Mouse (Mus musculus) layer of hippocampus, postnatal 25 days (tissue): ENCODE measurements around the gene Cyp39a1. TPM values are rescaled to one million over a fixed set of nuclear protein-coding genes. Genes with fewer than 3 reads are reported as not detected.

ENCODE experiments used
- DNase-seq, 2 experiments: peaks; one replicate each; pipeline ENCODE4 v3.0.0; 2022; ENCODE audit warnings: mixed read lengths in 2 of 2, low spot score in 1 of 2; ENCODE audit errors: extremely low spot score in 1 of 2
- total RNA-seq, 2 experiments: library from RNA; stranded (reverse); gene quantifications; 2 replicates each; pipeline ENCODE4 v1.2.3; 2021

Cyp39a1 gene
- total RNA-seq, 2 experiments from 2014 or later = 1.1 TPM

DNA sequence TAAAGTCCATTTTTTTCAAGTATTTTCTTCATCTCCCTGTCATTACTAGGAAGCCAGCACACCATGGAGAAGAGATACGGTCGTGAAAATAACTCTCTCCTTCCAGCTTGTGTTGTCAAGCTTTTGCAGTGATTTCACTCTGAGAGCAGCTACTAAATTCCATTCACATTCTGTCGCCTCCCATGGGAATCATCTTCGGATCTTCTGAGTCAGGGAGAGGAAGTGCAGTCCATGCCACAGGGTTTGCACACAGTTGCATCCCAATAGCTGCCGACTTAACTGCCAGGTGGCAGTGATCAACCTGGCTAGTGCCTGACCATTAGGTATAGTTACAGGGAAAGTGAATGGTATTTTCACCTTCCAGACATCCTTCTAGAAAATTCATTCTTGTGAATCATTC lies 87.5 kb downstream of the Cyp39a1 start:
- no peak for DNase-seq

DNA sequence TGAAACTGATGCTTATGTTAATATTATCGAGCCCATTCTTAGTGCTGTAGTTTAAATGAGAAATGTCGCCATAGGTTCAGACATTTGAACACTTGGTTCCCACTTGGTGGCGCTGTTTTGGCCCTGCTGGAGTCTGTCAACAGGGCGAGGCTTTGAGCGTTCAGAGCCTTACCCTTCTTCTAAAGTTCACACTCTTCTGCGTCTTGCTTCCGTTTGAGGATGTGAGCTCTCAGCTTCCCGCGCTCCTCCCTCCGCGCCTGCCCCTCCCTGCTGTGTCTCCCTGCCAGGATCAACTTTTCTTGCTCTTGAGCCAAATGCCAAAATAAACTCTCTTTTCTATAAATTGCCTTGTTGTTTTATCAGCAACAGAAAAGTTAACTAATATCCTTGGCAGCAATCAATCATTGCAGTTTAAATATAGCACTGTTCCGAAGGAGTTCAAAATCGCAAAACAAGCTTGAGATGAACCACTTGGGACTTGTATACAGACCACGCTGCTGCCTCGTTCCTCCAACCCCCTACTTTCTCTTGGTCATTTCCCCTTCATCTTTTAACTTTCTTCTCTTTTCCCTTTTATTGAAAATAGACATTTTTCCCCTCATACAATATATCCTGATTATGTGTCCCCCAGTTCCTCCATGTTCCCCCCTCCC lies 91.5 kb downstream of the Cyp39a1 start:
- DNase-seq = no peak

DNA sequence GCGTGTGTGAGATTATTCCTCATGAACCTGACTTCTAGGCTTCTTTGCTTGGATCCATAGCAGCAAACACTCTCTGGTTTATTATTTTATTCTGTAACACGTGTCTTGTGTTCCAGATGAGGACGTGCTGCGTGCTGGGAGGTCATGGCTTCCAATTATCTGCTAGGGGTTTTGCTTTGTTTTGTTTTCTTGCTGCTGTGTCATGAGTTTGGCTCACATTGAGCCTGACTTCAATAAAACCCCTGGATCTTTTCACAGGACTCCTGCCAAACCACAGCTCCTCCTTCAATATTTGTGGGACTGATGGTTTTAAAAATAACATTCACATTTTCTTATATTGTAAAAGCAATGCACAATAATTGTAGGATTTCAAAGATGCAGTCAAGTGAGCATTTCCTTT lies 117.3 kb downstream of the Cyp39a1 start:
- no peak for DNase-seq

DNA sequence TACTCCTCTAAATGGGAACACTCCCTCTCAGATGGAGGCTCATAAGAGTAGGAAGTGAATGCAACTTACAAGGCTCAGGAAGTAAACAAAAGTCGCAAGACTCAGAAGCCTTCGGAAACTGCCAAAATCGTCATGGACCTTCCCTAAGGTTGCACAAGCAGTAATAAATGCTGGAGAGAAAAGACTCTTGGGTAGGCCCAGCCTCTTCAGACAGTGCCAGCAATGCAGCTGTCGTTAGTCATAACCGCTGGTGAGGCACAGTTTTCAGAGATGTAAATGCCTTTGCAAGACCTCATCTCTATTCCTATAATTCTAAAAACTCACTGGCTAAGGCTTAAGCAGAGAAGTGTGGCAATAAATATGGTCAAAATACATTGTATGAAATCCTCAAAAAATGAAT lies 121.0 kb downstream of the Cyp39a1 start:
- DNase-seq = no peak

DNA sequence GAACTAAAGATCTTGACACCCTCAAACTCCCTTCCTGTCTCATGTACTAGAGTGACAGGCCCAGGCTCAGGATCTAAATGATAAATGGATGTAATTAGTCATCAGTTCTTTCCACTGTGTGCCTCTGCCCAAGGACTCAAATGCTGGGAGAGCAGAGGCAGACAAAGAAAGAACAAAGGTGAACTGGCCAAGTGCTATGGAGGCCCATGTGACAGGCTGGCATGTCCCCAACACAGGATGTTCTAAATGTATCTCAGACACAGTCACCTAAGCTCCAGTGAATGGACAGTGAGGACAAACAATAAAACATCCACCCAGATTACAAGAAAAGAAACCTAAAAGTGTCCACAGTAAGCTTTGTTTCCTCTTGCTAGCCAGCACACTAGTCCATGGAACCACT lies 122.2 kb downstream of the Cyp39a1 start:
- DNase-seq = no peak

DNA sequence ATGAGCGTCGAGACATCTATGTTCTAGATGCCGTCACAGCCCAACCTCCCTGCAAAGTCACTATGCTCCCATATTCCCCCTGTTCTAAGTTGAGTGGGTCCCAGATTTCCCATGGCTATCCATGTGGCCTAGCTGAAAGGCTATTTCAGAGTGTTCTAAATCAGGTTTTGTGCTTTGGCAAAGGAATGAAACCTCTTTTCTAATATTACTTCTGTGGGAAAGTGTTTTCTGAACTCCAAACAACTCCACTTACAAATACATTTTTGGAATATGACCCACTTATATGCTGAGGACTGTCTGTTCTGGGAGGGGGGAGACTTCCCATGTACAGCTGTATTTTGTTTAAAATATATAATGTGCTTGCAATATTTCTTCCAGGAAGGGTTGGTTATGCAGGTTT lies 124.5 kb downstream of the Cyp39a1 start:
- DNase-seq = no peak

DNA sequence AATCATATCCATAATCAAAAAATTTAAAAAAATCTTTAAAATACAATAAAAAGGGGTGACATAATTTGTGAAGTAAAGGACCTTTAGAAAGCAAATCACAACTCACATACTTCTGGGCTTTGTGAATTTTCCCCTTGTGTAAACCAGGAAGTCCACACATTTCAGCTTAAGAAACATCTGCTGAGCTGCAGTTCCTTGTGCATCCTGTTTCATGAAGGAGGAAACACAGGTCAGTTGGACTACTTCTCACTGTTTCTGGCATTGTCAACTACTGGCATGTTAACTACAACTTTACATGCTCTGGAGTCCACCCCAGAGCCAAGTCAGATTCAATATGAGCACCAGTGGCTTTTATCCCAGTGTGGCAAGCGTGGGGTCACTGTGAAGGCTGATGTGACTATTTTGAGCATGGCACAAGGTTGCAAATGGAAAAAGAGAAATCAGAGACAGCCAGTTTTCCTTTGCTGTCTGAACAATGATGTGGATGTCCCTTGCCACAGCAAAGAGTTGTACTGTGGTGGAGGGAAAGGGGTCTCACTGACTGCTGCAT lies 127.6 kb downstream of the Cyp39a1 start:
- DNase-seq = no peak

Other genes with a start within 250 kb of the Cyp39a1 start
- gene Mep1a, start 164.6 kb upstream of the Cyp39a1 start, total RNA-seq = not detected
- gene Ankrd66, start 123.8 kb upstream of the Cyp39a1 start, total RNA-seq = under 1 TPM; 0.38 to 0.42 TPM
- gene Pla2g7, start 99.3 kb upstream of the Cyp39a1 start, total RNA-seq = 100 to 1,000 TPM in 1 of 2 experiments, 10 to 100 TPM in 1; 98.5 to 111 TPM
- gene Tdrd6, start 37.1 kb upstream of the Cyp39a1 start, total RNA-seq = under 1 TPM; 0.20 to 0.33 TPM
- gene Slc25a27, start 211 bp upstream of the Cyp39a1 start, total RNA-seq = 10 to 100 TPM; 30.8 to 36.0 TPM
- 10 to 100 TPM; 61.8 to 70.1 TPM for gene Rcan2, start 133.9 kb downstream of the Cyp39a1 start, total RNA-seq